Mouse (Mus musculus): ENCODE data around the gene Tgfbr3. TPM values are rescaled to one million over a fixed set of nuclear protein-coding genes. Genes with fewer than 3 reads are reported as not detected.

Gene Tgfbr3
- total RNA-seq, 2 experiments from 2014 or later = 19.8 to 21.4 TPM

GRCm38 (mm10) chr5:107183537-107183936 is 105.9 kb downstream of the Tgfbr3 start:
- Histone ChIP-seq H3K4me3 (no peak overlapping the region), H3K27ac (no peak overlapping the region)
- TF ChIP-seq CTCF (conservative IDR thresholded peaks at IDR 0.05) = no peak
- no peak for DNase-seq (ENCODE audit: low spot score in 2 of 2)

GRCm38 (mm10) chr5:107182721-107183120 is 106.7 kb downstream of the Tgfbr3 start:
- no peak overlapping the region for H3K4me3 ChIP-seq
- no peak for DNase-seq (ENCODE audit: low spot score in 2 of 2)
- TF ChIP-seq CTCF (conservative IDR thresholded peaks at IDR 0.05) = no peak
- no peak overlapping the region for H3K27ac ChIP-seq

- no peak for DNase-seq (ENCODE audit: low spot score in 2 of 2)
- TF ChIP-seq CTCF (conservative IDR thresholded peaks at IDR 0.05) = no peak
- Histone ChIP-seq H3K27ac (no peak overlapping the region), H3K4me3 (no peak overlapping the region)
Measured at GRCm38 (mm10) chr5:107181820-107182219, 107.6 kb downstream of the Tgfbr3 start.

- TF ChIP-seq CTCF (conservative IDR thresholded peaks at IDR 0.05) = no peak
- H3K4me3 ChIP-seq = no peak overlapping the region
- no peak for DNase-seq (ENCODE audit: low spot score in 2 of 2)
- H3K27ac ChIP-seq = 0 out of 2 replicates have a peak overlapping the region, but pooled peaks have one; percentile 1
Measured at GRCm38 (mm10) chr5:107179194-107179593, 110.2 kb downstream of the Tgfbr3 start.

- H3K27ac ChIP-seq = peak overlapping the region; percentile 77
- TF ChIP-seq CTCF (conservative IDR thresholded peaks at IDR 0.05) = no peak
- no peak overlapping the region for H3K4me3 ChIP-seq
- DNase-seq (ENCODE audit: low spot score in 2 of 2) = no peak
Measured at GRCm38 (mm10) chr5:107177791-107178190, 111.6 kb downstream of the Tgfbr3 start.

GRCm38 (mm10) chr5:107177248-107177647 is 112.2 kb downstream of the Tgfbr3 start:
- H3K4me3 ChIP-seq = no peak overlapping the region
- peak in 1 of 2 experiments; percentile 37 for DNase-seq (ENCODE audit: low spot score in 2 of 2)
- peak overlapping the region; percentile 77 for H3K27ac ChIP-seq
- no peak for TF ChIP-seq CTCF (conservative IDR thresholded peaks at IDR 0.05)

- no peak overlapping the region for H3K4me3 ChIP-seq
- H3K27ac ChIP-seq = peak overlapping the region; percentile 77
- TF ChIP-seq CTCF (conservative IDR thresholded peaks at IDR 0.05) = no peak
- no peak for DNase-seq (ENCODE audit: low spot score in 2 of 2)
Measured at GRCm38 (mm10) chr5:107176796-107177195, 112.6 kb downstream of the Tgfbr3 start.

GRCm38 (mm10) chr5:107176196-107176595 is 113.2 kb downstream of the Tgfbr3 start:
- no peak overlapping the region for H3K4me3 ChIP-seq
- H3K27ac ChIP-seq = peak overlapping the region; percentile 77
- no peak for TF ChIP-seq CTCF (conservative IDR thresholded peaks at IDR 0.05)
- no peak for DNase-seq (ENCODE audit: low spot score in 2 of 2)

- no peak for TF ChIP-seq CTCF (conservative IDR thresholded peaks at IDR 0.05)
- no peak for DNase-seq (ENCODE audit: low spot score in 2 of 2)
Measured at GRCm38 (mm10) chr5:107174188-107174587, 115.2 kb downstream of the Tgfbr3 start.

GRCm38 (mm10) chr5:107173483-107173882 is 115.9 kb downstream of the Tgfbr3 start:
- no peak overlapping the region for H3K4me3 ChIP-seq
- DNase-seq (ENCODE audit: low spot score in 2 of 2) = no peak
- no peak for TF ChIP-seq CTCF (conservative IDR thresholded peaks at IDR 0.05)
- H3K27ac ChIP-seq = no peak overlapping the region

More at GRCm38 (mm10) chr5:107174188-107174587, 115.2 kb downstream of the Tgfbr3 start:
- Histone ChIP-seq H3K27ac (no peak overlapping the region), H3K4me3 (no peak overlapping the region)

- peak overlapping the region; percentile 62; the same call in 1 of the 2 replicates for H3K27ac ChIP-seq
- TF ChIP-seq CTCF (conservative IDR thresholded peaks at IDR 0.05) = no peak
- no peak for DNase-seq (ENCODE audit: low spot score in 2 of 2)
- no peak overlapping the region for H3K4me3 ChIP-seq
Measured at GRCm38 (mm10) chr5:107171861-107172260, 117.6 kb downstream of the Tgfbr3 start.

GRCm38 (mm10) chr5:107169796-107170195 is 119.6 kb downstream of the Tgfbr3 start:
- H3K4me3 ChIP-seq = no peak overlapping the region
- no peak for TF ChIP-seq CTCF (conservative IDR thresholded peaks at IDR 0.05)
- no peak for DNase-seq (ENCODE audit: low spot score in 2 of 2)
- no peak overlapping the region for H3K27ac ChIP-seq

GRCm38 (mm10) chr5:107167872-107168300 is 121.5 kb downstream of the Tgfbr3 start:
- peak; percentile 53 to 67 for DNase-seq (ENCODE audit: low spot score in 2 of 2)
- Histone ChIP-seq H3K27ac (peak overlapping the region; percentile 88), H3K4me3 (peak overlapping the region; percentile 49)
- TF ChIP-seq CTCF (conservative IDR thresholded peaks at IDR 0.05) = no peak

- peak overlapping the region; percentile 88 for H3K27ac ChIP-seq
- no peak for TF ChIP-seq CTCF (conservative IDR thresholded peaks at IDR 0.05)
- peak overlapping the region; percentile 49 for H3K4me3 ChIP-seq
- DNase-seq (ENCODE audit: low spot score in 2 of 2) = no peak
Measured at GRCm38 (mm10) chr5:107167373-107167772, 122.1 kb downstream of the Tgfbr3 start.
